Mouse (Mus musculus) liver, postnatal 0 days (tissue): ENCODE data around the gene Trpm8. TPM values are rescaled to one million over a fixed set of nuclear protein-coding genes. Genes with fewer than 3 reads are reported as not detected.

ENCODE experiments used
- ATAC-seq: fragments of 200-750 bp; cut with Nextera tagmentation; 2 replicates; pipeline ENCODE4 v1.8.0; 2017; ENCODE audit warnings: mild to moderate bottlenecking, moderate library complexity
- DNase-seq: peaks from one replicate; pipeline ENCODE4 v3.0.0-alpha.2; 2016
- H3K27ac ChIP-seq: fragments of 300-500 bp; sonication (generic); 2 replicates; pipeline ENCODE4 v1.5.1; 2014; ENCODE audit warnings: antibody characterized with exemption, moderate library complexity, mild to moderate bottlenecking, low read depth
- H3K27me3 ChIP-seq: fragments of 300-500 bp; sonication (generic); 2 replicates; pipeline ENCODE4 v1.6.1; 2014; ENCODE audit warnings: low read length, control low read depth, mixed read lengths; ENCODE audit not compliant: insufficient read depth
- H3K36me3 ChIP-seq: fragments of 300-500 bp; sonication (generic); replicated peaks from 2 replicates; pipeline ENCODE4 v1.6.1; 2014; ENCODE audit warnings: mild to moderate bottlenecking, control low read depth, low read length, moderate library complexity, mixed read lengths; ENCODE audit not compliant: insufficient read depth
- H3K4me1 ChIP-seq: fragments of 300-500 bp; sonication (generic); 2 replicates; pipeline ENCODE4 v1.6.1; 2014; ENCODE audit warnings: antibody characterized with exemption, mild to moderate bottlenecking, control low read depth; ENCODE audit not compliant: insufficient read depth
- H3K4me2 ChIP-seq: fragments of 300-500 bp; sonication (generic); 2 replicates; pipeline ENCODE4 v1.6.1; 2014; ENCODE audit warnings: low read depth, mild to moderate bottlenecking, low read length, moderate library complexity, mixed read lengths
- H3K4me3 ChIP-seq: fragments of 300-500 bp; sonication (generic); 2 replicates; pipeline ENCODE4 v1.5.1; 2014; ENCODE audit warnings: low read depth, low read length
- H3K9ac ChIP-seq: fragments of 300-500 bp; sonication (generic); replicated peaks from 2 replicates; pipeline ENCODE4 v1.6.1; 2014; ENCODE audit warnings: mild to moderate bottlenecking, moderate library complexity
- H3K9me3 ChIP-seq: fragments of 300-500 bp; sonication (generic); 2 replicates; pipeline ENCODE4 v1.6.1; 2016; ENCODE audit warnings: mild to moderate bottlenecking, control low read depth, low read length, mixed read lengths
- CTCF ChIP-seq: sonication (generic); IDR thresholded peaks from 2 replicates; pipeline ENCODE4 v1.5.1; 2016; ENCODE audit warnings: antibody characterized with exemption, low read depth
- EP300 ChIP-seq: IDR thresholded peaks from 2 replicates; pipeline ENCODE4 v1.6.1; 2016; ENCODE audit warnings: antibody characterized with exemption, low read depth, mild to moderate bottlenecking
- WGBS: fragments of 180-500 bp; shearing (Covaris S2); extraction: QIAGEN DNeasy Blood & Tissue Kit; methylation state at CpG from one replicate; pipeline ENCODE4 v1.1.7; 2014; ENCODE audit not compliant: insufficient replicate concordance; 5-methylcytosine and 5-hydroxymethylcytosine counted together
- polyA plus RNA-seq: library from polyadenylated mRNA; unstranded; fragments of >200 nt; fragmentation: Nextera tagmentation; extraction: Ambion mirVana; gene quantifications from 2 replicates; pipeline ENCODE4 v1.2.1, GENCODE M21; 2015

The Trpm8 gene
- polyA plus RNA-seq, 1 experiment from 2014 or later, result not detected

GRCm38 (mm10) chr1:88296171-88296920 is 18.9 kb downstream of the Trpm8 start:
- Histone ChIP-seq H3K4me1 (no peaks in the 10 kb centered on the region), H3K4me3 (no peak overlapping the region), H3K36me3 (no peaks in the 10 kb centered on the region), H3K27me3 (no peaks in the 10 kb centered on the region), H3K9ac (no peak overlapping the region), H3K9me3 (peaks cover 17% of the 10 kb centered on the region), H3K4me2 (no peak overlapping the region), H3K27ac (no peak overlapping the region)
- WGBS, result 66% methylated on average over 4 of the region's 4 CpGs
- DNase-seq (peak; percentile 22), ATAC-seq (0 out of 2 replicates have a peak, but pooled peaks have one; percentile 12)
- TF ChIP-seq EP300 (no peak), CTCF (no peak)

GRCm38 (mm10) chr1:88297480-88298258 is 20.2 kb downstream of the Trpm8 start:
- no peak for ATAC-seq
- Histone ChIP-seq H3K9me3 (peaks cover 20% of the 10 kb centered on the region), H3K4me3 (no peak overlapping the region), H3K36me3 (no peaks in the 10 kb centered on the region), H3K4me2 (no peak overlapping the region), H3K27ac (no peak overlapping the region), H3K4me1 (no peaks in the 10 kb centered on the region), H3K9ac (no peak overlapping the region), H3K27me3 (no peaks in the 10 kb centered on the region)
- TF ChIP-seq EP300 (no peak), CTCF (no peak)
- 60% methylated on average over 7 of the region's 7 CpGs for WGBS
- DNase-seq, result peak; percentile 18

GRCm38 (mm10) chr1:88298686-88299528 is 21.4 kb downstream of the Trpm8 start:
- DNase-seq, result no peak
- 55% methylated on average over 4 of the region's 4 CpGs for WGBS
- Histone ChIP-seq H3K9me3 (peaks cover 20% of the 10 kb centered on the region), H3K4me1 (no peaks in the 10 kb centered on the region), H3K27me3 (no peaks in the 10 kb centered on the region), H3K27ac (no peak overlapping the region), H3K4me2 (no peak overlapping the region), H3K9ac (no peak overlapping the region), H3K4me3 (no peak overlapping the region), H3K36me3 (no peaks in the 10 kb centered on the region)
- ATAC-seq, result no peak
- TF ChIP-seq CTCF (no peak), EP300 (no peak)

- Histone ChIP-seq H3K9ac (no peak overlapping the region), H3K9me3 (peaks cover 20% of the 10 kb centered on the region), H3K4me2 (no peak overlapping the region), H3K36me3 (no peaks in the 10 kb centered on the region), H3K4me3 (no peak overlapping the region), H3K27ac (no peak overlapping the region), H3K4me1 (no peaks in the 10 kb centered on the region), H3K27me3 (no peaks in the 10 kb centered on the region)
- peak; percentile 23 for DNase-seq
- 72% methylated on average over 2 of the region's 2 CpGs for WGBS
- ATAC-seq, result no peak
- TF ChIP-seq CTCF (no peak), EP300 (no peak)
Observed at GRCm38 (mm10) chr1:88299529-88299945, 22.1 kb downstream of the Trpm8 start.

- Histone ChIP-seq H3K27ac (no peak overlapping the region), H3K9me3 (peaks cover 17% of the 10 kb centered on the region), H3K27me3 (no peaks in the 10 kb centered on the region), H3K4me2 (no peak overlapping the region), H3K9ac (no peak overlapping the region), H3K4me3 (no peak overlapping the region), H3K4me1 (no peaks in the 10 kb centered on the region), H3K36me3 (no peaks in the 10 kb centered on the region)
- WGBS, result 35% methylated on average over 5 of the region's 5 CpGs
- ATAC-seq, result peak; percentile 4; the same call in 1 of the 2 replicates
- DNase-seq, result peak; percentile 32
- TF ChIP-seq EP300, result no peak
- 0 out of 2 replicates have a peak, but pooled peaks have one; percentile 5 for TF ChIP-seq CTCF
Observed at GRCm38 (mm10) chr1:88300301-88301050, 23.0 kb downstream of the Trpm8 start.
